Mouse (Mus musculus): ENCODE measurements around the gene Lrrc1. TPM values are rescaled to one million over a fixed set of nuclear protein-coding genes. Genes with fewer than 3 reads are reported as not detected.
A peak's percentile ranks its signal among the peaks of the same experiment; 100 is the strongest.

The Lrrc1 gene
- polyA plus RNA-seq, 1 experiment from 2014 or later, result 10.6 TPM

DNA sequence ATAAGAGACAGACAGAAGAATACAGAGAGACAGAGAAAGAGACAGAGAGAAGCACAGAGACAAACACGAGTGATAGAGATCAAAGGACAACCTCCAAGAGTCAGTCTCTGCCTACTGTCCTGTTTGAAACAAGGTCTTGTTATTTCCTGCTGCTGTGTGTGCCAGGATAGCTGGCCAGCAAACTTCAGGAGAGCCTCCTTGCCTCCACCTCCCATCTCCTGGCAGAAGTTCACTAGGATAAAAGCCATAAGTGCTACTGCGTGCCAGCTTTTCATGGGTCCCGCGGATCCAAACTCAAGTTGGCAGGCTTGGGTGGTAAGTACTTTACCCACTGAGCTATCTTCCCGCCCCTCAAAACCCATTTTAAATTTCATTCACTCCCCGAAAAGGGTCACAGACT, 8.4 kb downstream of the Lrrc1 start:
- no peak overlapping the region for H3K4me3 ChIP-seq (ENCODE audit: low read depth, low read length)
- no peak overlapping the region for H3K9ac ChIP-seq (ENCODE audit: low read length)
- H3K27me3 ChIP-seq (replicated peaks; ENCODE audit: control insufficient read depth, insufficient read depth, low read length), result no peaks in the 10 kb centered on the region
- 53% methylated on average over 6 of the region's 6 CpGs for WGBS
- no peaks in the 10 kb centered on the region for H3K9me3 ChIP-seq (replicated peaks; ENCODE audit: control insufficient read depth, low read length)
- DNase-seq (ENCODE audit: low spot score) (no peak), ATAC-seq (no peak)
- no peaks in the 10 kb centered on the region for H3K36me3 ChIP-seq (ENCODE audit: control insufficient read depth, insufficient read depth, low read length)
- H3K27ac ChIP-seq (ENCODE audit: low read depth, low read length), result no peak overlapping the region
- peaks cover 24% of the 10 kb centered on the region for H3K4me1 ChIP-seq (ENCODE audit: control insufficient read depth, insufficient read depth, low read length)
- no peak overlapping the region for H3K4me2 ChIP-seq (ENCODE audit: low read length)

DNA sequence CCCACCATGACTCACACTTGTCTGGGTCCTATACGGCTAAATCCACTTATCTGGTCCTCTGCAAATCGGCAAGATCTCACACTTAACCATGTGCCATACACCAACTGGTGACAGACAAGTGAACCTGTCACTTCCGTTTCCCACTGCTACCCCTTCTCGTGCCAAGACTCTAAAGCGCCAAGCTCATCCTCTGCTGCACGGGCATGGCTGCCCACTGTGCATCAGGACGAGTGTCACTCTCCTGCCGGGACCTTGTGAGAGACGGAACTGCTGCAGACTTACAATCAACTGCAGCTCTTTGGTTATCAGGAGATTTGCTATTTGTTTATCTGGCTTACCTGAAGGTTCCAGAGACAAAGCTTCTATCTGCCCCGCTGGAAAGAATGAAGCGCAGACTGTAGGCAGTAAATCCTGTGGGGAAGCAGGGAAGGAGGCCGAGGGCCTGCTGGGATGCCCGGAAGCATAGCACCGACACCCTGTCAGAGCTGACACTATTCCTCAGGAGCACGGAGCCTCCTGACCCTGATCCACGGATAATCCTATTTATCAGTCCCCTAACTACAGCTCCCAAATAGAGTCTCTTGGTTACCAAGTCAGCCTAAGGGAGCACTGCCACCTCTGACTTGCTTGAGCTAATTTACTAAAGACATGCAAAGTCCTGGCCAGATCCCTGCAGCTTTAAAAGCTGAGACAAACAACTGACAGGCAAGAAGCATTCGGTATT, 9.5 kb downstream of the Lrrc1 start:
- DNase-seq (ENCODE audit: low spot score) (peak; percentile 51), ATAC-seq (peak; percentile 68)
- Histone ChIP-seq H3K4me1 (ENCODE audit: control insufficient read depth, insufficient read depth, low read length) (peaks cover 24% of the 10 kb centered on the region), H3K36me3 (ENCODE audit: control insufficient read depth, insufficient read depth, low read length) (no peaks in the 10 kb centered on the region), H3K27me3 (replicated peaks; ENCODE audit: control insufficient read depth, insufficient read depth, low read length) (no peaks in the 10 kb centered on the region), H3K9me3 (replicated peaks; ENCODE audit: control insufficient read depth, low read length) (no peaks in the 10 kb centered on the region), H3K4me3 (ENCODE audit: low read depth, low read length) (0 out of 2 replicates have a peak overlapping the region, but pooled peaks have one; percentile 8), H3K4me2 (ENCODE audit: low read length) (peak overlapping the region; percentile 36), H3K9ac (ENCODE audit: low read length) (peak overlapping the region; percentile 17; the same call in 1 of the 2 replicates), H3K27ac (ENCODE audit: low read depth, low read length) (no peak overlapping the region)
- 18% methylated on average over 17 of the region's 17 CpGs for WGBS

DNA sequence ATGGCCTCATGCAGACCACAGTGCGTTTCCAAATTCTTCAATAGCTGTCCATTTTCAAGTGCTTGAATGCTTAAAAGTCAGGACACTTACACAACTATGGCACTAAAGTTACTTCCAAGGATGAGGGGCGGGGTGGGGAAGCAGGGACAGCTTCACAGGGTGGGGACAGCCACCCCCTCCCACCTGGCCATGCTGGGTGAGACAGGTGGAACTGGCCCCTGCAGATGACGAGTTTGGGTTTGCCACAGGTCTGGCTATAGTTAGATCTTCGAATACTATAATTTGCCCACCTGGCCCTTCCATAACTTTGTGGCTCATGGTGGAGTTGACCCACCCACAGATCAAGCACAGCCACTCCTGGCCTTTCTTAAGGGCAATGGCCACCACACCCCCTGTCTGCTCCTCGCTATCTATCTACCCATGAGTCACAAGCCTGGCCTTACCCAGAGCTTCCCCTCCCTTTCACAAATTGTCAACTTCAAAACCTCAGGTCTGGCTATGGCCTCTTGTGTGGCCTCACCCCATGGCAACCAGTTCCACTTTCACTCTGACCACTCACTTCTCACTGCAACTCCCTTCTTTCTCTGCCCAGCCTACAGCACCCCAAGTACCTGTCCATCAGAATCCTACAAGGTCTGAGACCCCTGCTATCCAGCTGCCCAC, 16.2 kb downstream of the Lrrc1 start:
- no peak overlapping the region for H3K27ac ChIP-seq (ENCODE audit: low read depth, low read length)
- DNase-seq (ENCODE audit: low spot score) (no peak), ATAC-seq (no peak)
- H3K9ac ChIP-seq (ENCODE audit: low read length), result no peak overlapping the region
- H3K27me3 ChIP-seq (replicated peaks; ENCODE audit: control insufficient read depth, insufficient read depth, low read length), result no peaks in the 10 kb centered on the region
- no peaks in the 10 kb centered on the region for H3K36me3 ChIP-seq (ENCODE audit: control insufficient read depth, insufficient read depth, low read length)
- H3K4me2 ChIP-seq (ENCODE audit: low read length), result no peak overlapping the region
- H3K4me3 ChIP-seq (ENCODE audit: low read depth, low read length), result no peak overlapping the region
- H3K9me3 ChIP-seq (replicated peaks; ENCODE audit: control insufficient read depth, low read length), result no peaks in the 10 kb centered on the region
- 83% methylated on average over 5 of the region's 5 CpGs for WGBS
- peaks cover 18% of the 10 kb centered on the region for H3K4me1 ChIP-seq (ENCODE audit: control insufficient read depth, insufficient read depth, low read length)

DNA sequence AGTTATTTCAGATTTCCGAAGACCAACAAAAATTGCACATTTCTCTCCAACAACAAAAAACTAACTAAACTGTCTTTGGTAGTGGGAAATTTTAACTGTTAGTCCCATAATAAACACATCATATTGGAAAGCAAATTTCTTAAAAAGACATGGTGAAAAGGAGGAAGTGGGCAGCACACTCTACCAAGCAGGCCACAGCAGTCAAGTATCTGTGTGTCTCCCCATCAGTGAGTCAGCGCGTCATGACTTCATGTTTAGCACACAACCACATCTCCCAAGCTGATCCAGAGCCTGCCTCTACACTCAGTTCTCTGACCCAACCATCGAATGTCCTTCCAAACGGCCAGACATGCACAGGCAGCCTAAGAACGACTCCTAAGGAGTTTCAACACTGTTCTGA, 17.5 kb downstream of the Lrrc1 start:
- ATAC-seq, result no peak
- WGBS, result 69% methylated on average over 6 of the region's 6 CpGs
- no peaks in the 10 kb centered on the region for H3K9me3 ChIP-seq (replicated peaks; ENCODE audit: control insufficient read depth, low read length)

DNA sequence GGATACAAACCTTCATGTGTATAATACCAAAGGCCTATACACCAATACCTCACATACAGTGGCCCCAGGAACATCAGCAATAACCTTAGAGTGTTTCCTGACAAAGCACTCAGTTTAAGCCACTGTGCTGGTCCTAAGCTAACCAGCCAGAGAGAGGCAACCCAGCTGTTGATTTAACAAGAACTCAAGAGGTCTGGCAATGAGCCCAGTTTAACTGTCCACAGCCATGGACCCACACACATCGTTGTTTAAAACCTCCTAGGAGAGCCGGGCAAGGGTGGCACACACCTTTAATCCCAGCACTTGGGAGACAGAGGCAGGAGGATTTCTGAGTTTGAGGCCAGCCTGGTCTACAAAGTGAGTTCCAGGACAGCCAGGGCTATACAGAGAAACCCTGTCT, 18.0 kb downstream of the Lrrc1 start:
- no peak overlapping the region for H3K4me3 ChIP-seq (ENCODE audit: low read depth, low read length)
- WGBS, result 24% methylated on average over 2 of the region's 2 CpGs
- no peak overlapping the region for H3K4me2 ChIP-seq (ENCODE audit: low read length)
- H3K36me3 ChIP-seq (ENCODE audit: control insufficient read depth, insufficient read depth, low read length), result no peaks in the 10 kb centered on the region
- H3K9ac ChIP-seq (ENCODE audit: low read length), result no peak overlapping the region
- ATAC-seq (no peak), DNase-seq (ENCODE audit: low spot score) (peak; percentile 54)
- no peaks in the 10 kb centered on the region for H3K9me3 ChIP-seq (replicated peaks; ENCODE audit: control insufficient read depth, low read length)
- no peak overlapping the region for H3K27ac ChIP-seq (ENCODE audit: low read depth, low read length)
- no peaks in the 10 kb centered on the region for H3K27me3 ChIP-seq (replicated peaks; ENCODE audit: control insufficient read depth, insufficient read depth, low read length)
- peaks cover 18% of the 10 kb centered on the region for H3K4me1 ChIP-seq (ENCODE audit: control insufficient read depth, insufficient read depth, low read length)

More for the DNA sequence above, 17.5 kb downstream of the Lrrc1 start:
- H3K27me3 ChIP-seq (replicated peaks; ENCODE audit: control insufficient read depth, insufficient read depth, low read length), result no peaks in the 10 kb centered on the region
- H3K4me3 ChIP-seq (ENCODE audit: low read depth, low read length), result no peak overlapping the region
- no peak for DNase-seq (ENCODE audit: low spot score)
- no peak overlapping the region for H3K4me2 ChIP-seq (ENCODE audit: low read length)
- no peak overlapping the region for H3K9ac ChIP-seq (ENCODE audit: low read length)
- H3K4me1 ChIP-seq (ENCODE audit: control insufficient read depth, insufficient read depth, low read length), result peaks cover 18% of the 10 kb centered on the region
- no peaks in the 10 kb centered on the region for H3K36me3 ChIP-seq (ENCODE audit: control insufficient read depth, insufficient read depth, low read length)
- H3K27ac ChIP-seq (ENCODE audit: low read depth, low read length), result no peak overlapping the region

DNA sequence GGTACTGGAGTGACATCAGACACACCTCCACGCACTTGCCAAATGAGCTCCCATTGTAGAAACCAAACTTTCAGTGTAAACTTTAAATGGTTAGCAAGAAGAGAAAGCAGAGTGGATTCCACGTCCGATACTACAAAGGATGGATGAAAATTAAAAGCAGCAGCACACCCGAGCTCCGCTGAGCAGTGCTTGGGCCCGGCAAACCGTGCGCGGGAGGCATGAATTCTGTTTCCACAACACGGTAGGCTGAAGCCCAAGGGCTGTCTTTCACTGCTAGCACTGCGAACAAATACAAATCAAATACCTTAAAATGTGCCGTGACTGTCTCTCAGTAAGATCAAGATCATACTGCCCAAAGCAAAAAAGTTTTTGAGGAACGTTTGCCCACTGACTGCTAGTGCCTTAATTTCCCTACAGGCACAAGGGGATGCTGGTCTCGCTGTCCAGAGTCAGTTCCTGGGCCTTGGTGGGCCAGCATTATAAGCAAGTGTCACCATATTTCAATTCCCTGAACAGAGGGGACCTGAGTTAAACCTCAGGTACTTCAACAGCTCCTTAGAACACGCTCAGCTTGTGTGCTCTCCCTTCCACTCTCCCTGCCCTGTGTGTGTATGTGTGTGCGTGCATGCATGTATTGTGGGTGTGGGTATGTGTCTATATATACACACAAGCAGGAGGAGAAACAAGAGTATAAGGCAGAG, 18.9 kb downstream of the Lrrc1 start:
- H3K4me2 ChIP-seq (ENCODE audit: low read length), result no peak overlapping the region
- peaks cover 18% of the 10 kb centered on the region for H3K4me1 ChIP-seq (ENCODE audit: control insufficient read depth, insufficient read depth, low read length)
- no peaks in the 10 kb centered on the region for H3K36me3 ChIP-seq (ENCODE audit: control insufficient read depth, insufficient read depth, low read length)
- no peak overlapping the region for H3K4me3 ChIP-seq (ENCODE audit: low read depth, low read length)
- ATAC-seq (no peak), DNase-seq (ENCODE audit: low spot score) (no peak)
- no peak overlapping the region for H3K27ac ChIP-seq (ENCODE audit: low read depth, low read length)
- no peaks in the 10 kb centered on the region for H3K27me3 ChIP-seq (replicated peaks; ENCODE audit: control insufficient read depth, insufficient read depth, low read length)
- WGBS, result 58% methylated on average over 16 of the region's 16 CpGs
- no peaks in the 10 kb centered on the region for H3K9me3 ChIP-seq (replicated peaks; ENCODE audit: control insufficient read depth, low read length)
- H3K9ac ChIP-seq (ENCODE audit: low read length), result no peak overlapping the region

DNA sequence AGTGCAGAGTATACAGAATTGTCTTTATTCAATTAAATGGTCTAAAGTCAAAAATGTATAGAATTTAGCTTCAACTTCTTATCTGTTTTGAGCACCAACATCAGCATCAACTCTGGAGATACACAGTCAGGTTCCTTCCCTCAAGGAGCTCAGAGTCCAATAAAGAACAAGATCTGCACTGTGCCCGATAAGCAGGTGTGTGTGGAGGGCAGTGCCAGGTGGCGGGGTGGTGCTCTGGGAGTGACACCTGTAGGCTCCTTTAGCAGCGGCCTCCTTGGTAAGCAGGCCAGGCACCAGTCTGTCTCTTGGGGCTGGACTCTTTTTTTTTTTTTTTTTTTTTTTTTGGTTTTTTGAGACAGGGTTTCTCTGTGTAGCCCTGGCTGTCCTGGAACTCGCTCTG, 20.9 kb downstream of the Lrrc1 start:
- H3K9me3 ChIP-seq (replicated peaks; ENCODE audit: control insufficient read depth, low read length), result no peaks in the 10 kb centered on the region
- no peak overlapping the region for H3K4me2 ChIP-seq (ENCODE audit: low read length)
- no peaks in the 10 kb centered on the region for H3K27me3 ChIP-seq (replicated peaks; ENCODE audit: control insufficient read depth, insufficient read depth, low read length)
- H3K27ac ChIP-seq (ENCODE audit: low read depth, low read length), result no peak overlapping the region
- no peak for DNase-seq (ENCODE audit: low spot score)
- H3K4me3 ChIP-seq (ENCODE audit: low read depth, low read length), result no peak overlapping the region
- 91% methylated on average over 4 of the region's 4 CpGs for WGBS
- ATAC-seq, result no peak
- H3K36me3 ChIP-seq (ENCODE audit: control insufficient read depth, insufficient read depth, low read length), result no peaks in the 10 kb centered on the region
- H3K9ac ChIP-seq (ENCODE audit: low read length), result no peak overlapping the region
- peaks cover 18% of the 10 kb centered on the region for H3K4me1 ChIP-seq (ENCODE audit: control insufficient read depth, insufficient read depth, low read length)

DNA sequence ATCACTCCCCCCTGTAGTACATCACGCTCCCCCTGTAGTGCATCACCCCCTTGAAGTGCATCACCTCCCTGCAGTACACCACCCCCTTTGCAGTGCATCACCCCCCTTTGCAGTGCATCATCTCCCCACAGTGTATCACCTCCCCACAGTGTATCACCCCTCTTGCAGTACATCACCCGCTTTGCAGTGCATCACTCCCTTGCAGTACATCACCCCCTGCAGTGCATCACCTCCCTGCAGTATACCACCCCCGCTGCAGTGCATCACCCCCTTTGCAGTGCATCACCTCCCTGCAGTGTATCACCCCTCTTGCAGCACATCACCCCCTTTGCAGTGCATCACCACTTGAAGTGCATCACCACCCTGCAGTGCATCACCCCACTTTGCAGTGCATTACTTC, 22.2 kb downstream of the Lrrc1 start:
- ATAC-seq (no peak), DNase-seq (ENCODE audit: low spot score) (no peak)
- Histone ChIP-seq H3K4me1 (ENCODE audit: control insufficient read depth, insufficient read depth, low read length) (peaks cover 14% of the 10 kb centered on the region), H3K9ac (ENCODE audit: low read length) (no peak overlapping the region), H3K27ac (ENCODE audit: low read depth, low read length) (no peak overlapping the region), H3K9me3 (replicated peaks; ENCODE audit: control insufficient read depth, low read length) (no peaks in the 10 kb centered on the region), H3K36me3 (ENCODE audit: control insufficient read depth, insufficient read depth, low read length) (no peaks in the 10 kb centered on the region), H3K27me3 (replicated peaks; ENCODE audit: control insufficient read depth, insufficient read depth, low read length) (no peaks in the 10 kb centered on the region), H3K4me3 (ENCODE audit: low read depth, low read length) (no peak overlapping the region), H3K4me2 (ENCODE audit: low read length) (no peak overlapping the region)
- WGBS, result 95% methylated on average over 3 of the region's 3 CpGs

DNA sequence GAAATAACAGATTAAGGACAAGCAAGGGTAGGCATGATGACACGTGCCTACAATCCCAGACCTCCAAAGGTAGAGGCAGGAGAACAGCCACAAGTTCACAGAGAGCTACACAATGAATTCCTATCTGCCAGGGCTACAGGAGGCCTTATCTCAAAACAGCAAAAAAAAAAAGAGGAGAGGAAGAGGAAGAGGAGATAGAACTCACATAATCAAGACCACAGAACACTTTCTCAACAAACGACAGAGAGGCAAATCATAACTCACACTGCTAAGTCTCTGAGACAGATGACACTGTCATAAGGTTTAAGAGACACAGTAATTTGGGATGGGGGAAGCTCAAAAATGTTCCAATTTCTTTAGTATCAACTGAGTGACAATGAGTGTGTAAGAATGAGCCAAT, 25.5 kb downstream of the Lrrc1 start:
- Histone ChIP-seq H3K4me2 (ENCODE audit: low read length) (no peak overlapping the region), H3K27ac (ENCODE audit: low read depth, low read length) (no peak overlapping the region), H3K9me3 (replicated peaks; ENCODE audit: control insufficient read depth, low read length) (no peaks in the 10 kb centered on the region), H3K9ac (ENCODE audit: low read length) (no peak overlapping the region), H3K4me3 (ENCODE audit: low read depth, low read length) (no peak overlapping the region), H3K4me1 (ENCODE audit: control insufficient read depth, insufficient read depth, low read length) (0 out of 2 replicates have a peak, but pooled peaks cover 5% of the 10 kb centered on the region), H3K36me3 (ENCODE audit: control insufficient read depth, insufficient read depth, low read length) (no peaks in the 10 kb centered on the region), H3K27me3 (replicated peaks; ENCODE audit: control insufficient read depth, insufficient read depth, low read length) (no peaks in the 10 kb centered on the region)
- DNase-seq (ENCODE audit: low spot score), result no peak
- 86% methylated on average over 2 of the region's 2 CpGs for WGBS
- no peak for ATAC-seq
